Mouse (Mus musculus) lung, postnatal 0 days (tissue): ENCODE results near the gene Micu1. TPM values are rescaled to one million over a fixed set of nuclear protein-coding genes. Genes with fewer than 3 reads are reported as not detected.

ENCODE experiments used
- ATAC-seq: fragments of 200-750 bp; cut with Nextera tagmentation; 2 replicates; pipeline ENCODE4 v1.8.0; 2017; ENCODE audit warnings: moderate library complexity
- DNase-seq: peaks from one replicate; pipeline ENCODE4 v3.0.0-alpha.2; 2016; ENCODE audit warnings: low spot score
- H3K27ac ChIP-seq: fragments of 300-500 bp; sonication (generic); 2 replicates; pipeline ENCODE4 v1.5.1; 2014; ENCODE audit warnings: antibody characterized with exemption, mild to moderate bottlenecking, low read length, mixed read lengths
- H3K27me3 ChIP-seq: fragments of 300-500 bp; sonication (generic); replicated peaks from 2 replicates; pipeline ENCODE4 v1.6.1; 2014; ENCODE audit warnings: low read length, mixed read lengths; ENCODE audit not compliant: insufficient read depth
- H3K36me3 ChIP-seq: fragments of 300-500 bp; sonication (generic); 2 replicates; pipeline ENCODE4 v1.6.1; 2014; ENCODE audit warnings: low read length, mixed read lengths; ENCODE audit not compliant: insufficient read depth
- H3K4me1 ChIP-seq: fragments of 300-500 bp; sonication (generic); 2 replicates; pipeline ENCODE4 v1.6.1; 2014; ENCODE audit warnings: antibody characterized with exemption, low read depth, low read length, mixed read lengths; ENCODE audit not compliant: insufficient read depth
- H3K4me2 ChIP-seq: fragments of 300-500 bp; sonication (generic); replicated peaks from 2 replicates; pipeline ENCODE4 v1.6.1; 2014; ENCODE audit warnings: low read depth, mild to moderate bottlenecking, low read length, moderate library complexity, mixed read lengths
- H3K4me3 ChIP-seq: fragments of 300-500 bp; sonication (generic); 2 replicates; pipeline ENCODE4 v1.5.1; 2014; ENCODE audit warnings: low read depth, low read length
- H3K9ac ChIP-seq: fragments of 300-500 bp; sonication (generic); replicated peaks from 2 replicates; pipeline ENCODE4 v1.6.1; 2014; ENCODE audit warnings: low read depth, mild to moderate bottlenecking
- H3K9me3 ChIP-seq: fragments of 300-500 bp; sonication (generic); 2 replicates; pipeline ENCODE4 v1.6.1; 2016; ENCODE audit warnings: low read length, mixed read lengths
- CTCF ChIP-seq: IDR thresholded peaks from 2 replicates; pipeline ENCODE4 v1.5.1; 2016; ENCODE audit warnings: antibody characterized with exemption, mild to moderate bottlenecking
- EP300 ChIP-seq: IDR thresholded peaks from 2 replicates; pipeline ENCODE4 v1.6.1; 2016; ENCODE audit warnings: antibody characterized with exemption, mild to moderate bottlenecking, control low read depth
- WGBS: fragments of 180-500 bp; shearing (Covaris S2); extraction: QIAGEN DNeasy Blood & Tissue Kit; methylation state at CpG from one replicate; pipeline ENCODE4 v1.1.7; 2014; 5-methylcytosine and 5-hydroxymethylcytosine counted together
- polyA plus RNA-seq: library from polyadenylated mRNA; unstranded; fragments of >200 nt; fragmentation: Nextera tagmentation; extraction: Ambion mirVana; gene quantifications from 2 replicates; pipeline ENCODE4 v1.2.1, GENCODE M21; 2015

Gene Micu1
- polyA plus RNA-seq, 1 experiment from 2014 or later = 57.0 TPM

DNA sequence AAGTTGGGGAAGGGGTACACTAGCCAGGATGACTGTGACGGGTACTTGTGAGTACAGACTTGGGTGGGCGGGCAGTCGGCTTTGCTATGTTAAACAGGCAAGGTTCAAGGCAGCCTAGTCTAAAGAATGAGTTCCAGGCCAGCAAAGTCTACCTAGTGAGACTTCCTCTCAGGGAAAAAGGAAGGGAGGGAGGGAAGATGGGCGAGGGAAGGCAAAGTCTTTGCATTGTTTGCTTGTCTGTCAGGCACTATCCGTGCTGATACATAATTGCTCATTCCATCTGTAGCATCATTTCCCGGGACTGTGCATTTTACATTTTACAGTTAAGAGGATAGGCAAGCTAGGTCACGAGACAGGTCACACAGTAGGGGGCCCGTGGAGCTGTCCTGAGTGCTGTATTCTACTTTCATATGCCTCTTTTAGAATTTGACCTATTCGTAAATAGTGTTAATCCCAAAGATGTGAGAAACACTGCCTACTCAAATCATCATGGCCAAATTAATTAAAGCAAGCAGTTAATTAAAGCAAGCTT lies 51.3 kb downstream of the Micu1 start:
- 70% methylated on average over 9 of the region's 9 CpGs for WGBS
- H3K27me3 ChIP-seq = no peaks in the 10 kb centered on the region
- H3K36me3 ChIP-seq = 0 out of 2 replicates have a peak, but pooled peaks cover 3% of the 10 kb centered on the region
- no peak overlapping the region for H3K4me3 ChIP-seq
- DNase-seq = no peak
- no peak overlapping the region for H3K4me2 ChIP-seq
- no peak overlapping the region for H3K9ac ChIP-seq
- H3K9me3 ChIP-seq = no peaks in the 10 kb centered on the region
- H3K27ac ChIP-seq = no peak overlapping the region
- TF ChIP-seq EP300 = no peak
- no peak for TF ChIP-seq CTCF
- no peaks in the 10 kb centered on the region for H3K4me1 ChIP-seq
- no peak for ATAC-seq

DNA sequence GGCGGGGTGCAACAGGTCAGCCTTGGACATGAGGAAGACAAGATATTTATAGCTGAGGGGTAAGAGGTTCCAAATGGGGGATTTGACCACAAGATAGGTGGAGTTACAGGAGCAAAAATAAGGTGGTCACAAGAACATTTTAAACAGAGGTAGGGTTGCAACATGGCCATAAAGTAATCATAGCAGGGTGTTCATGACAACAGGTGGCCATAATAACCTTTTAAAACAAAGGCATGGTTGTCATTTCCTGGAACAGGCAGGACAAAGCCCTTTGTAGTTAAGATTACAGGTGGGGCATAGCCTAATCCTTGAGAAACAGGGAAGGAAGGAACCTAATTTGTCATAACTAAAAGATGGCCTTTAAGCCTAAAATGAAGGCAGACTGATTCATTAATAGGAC lies 51.8 kb downstream of the Micu1 start:
- Histone ChIP-seq H3K4me3 (no peak overlapping the region), H3K27me3 (no peaks in the 10 kb centered on the region), H3K27ac (no peak overlapping the region), H3K9ac (no peak overlapping the region), H3K4me1 (no peaks in the 10 kb centered on the region), H3K9me3 (no peaks in the 10 kb centered on the region), H3K36me3 (0 out of 2 replicates have a peak, but pooled peaks cover 3% of the 10 kb centered on the region), H3K4me2 (no peak overlapping the region)
- DNase-seq (no peak), ATAC-seq (no peak)
- TF ChIP-seq CTCF = no peak
- TF ChIP-seq EP300 = no peak
- 95% methylated on average over 1 of the region's 1 CpGs for WGBS

DNA sequence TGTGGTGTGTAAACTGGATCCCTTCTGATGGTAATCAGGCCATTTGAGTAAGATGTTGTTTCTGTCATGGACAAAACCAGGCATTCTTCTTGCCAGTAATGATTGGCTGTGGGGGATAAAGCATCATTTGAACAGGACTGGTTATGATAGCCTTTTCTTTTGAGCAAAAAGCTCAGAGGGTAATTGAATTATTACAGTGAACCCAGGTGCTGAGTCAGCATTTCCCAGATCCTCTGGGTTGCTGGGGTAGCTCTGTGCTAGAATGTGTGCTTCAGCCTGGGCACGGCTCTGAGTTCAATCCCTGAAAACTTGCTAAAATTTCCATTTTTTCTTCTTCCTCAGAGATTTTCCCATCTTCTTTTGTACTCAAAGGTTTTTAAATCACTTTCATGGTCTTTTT lies 52.6 kb downstream of the Micu1 start:
- WGBS = 92% methylated on average over 1 of the region's 1 CpGs
- no peak overlapping the region for H3K4me2 ChIP-seq
- DNase-seq (no peak), ATAC-seq (no peak)
- H3K4me3 ChIP-seq = no peak overlapping the region
- H3K9ac ChIP-seq = no peak overlapping the region
- no peak overlapping the region for H3K27ac ChIP-seq
- no peak for TF ChIP-seq EP300
- TF ChIP-seq CTCF = no peak
- no peaks in the 10 kb centered on the region for H3K9me3 ChIP-seq
- H3K27me3 ChIP-seq = no peaks in the 10 kb centered on the region
- H3K4me1 ChIP-seq = no peaks in the 10 kb centered on the region
- 0 out of 2 replicates have a peak, but pooled peaks cover 3% of the 10 kb centered on the region for H3K36me3 ChIP-seq

DNA sequence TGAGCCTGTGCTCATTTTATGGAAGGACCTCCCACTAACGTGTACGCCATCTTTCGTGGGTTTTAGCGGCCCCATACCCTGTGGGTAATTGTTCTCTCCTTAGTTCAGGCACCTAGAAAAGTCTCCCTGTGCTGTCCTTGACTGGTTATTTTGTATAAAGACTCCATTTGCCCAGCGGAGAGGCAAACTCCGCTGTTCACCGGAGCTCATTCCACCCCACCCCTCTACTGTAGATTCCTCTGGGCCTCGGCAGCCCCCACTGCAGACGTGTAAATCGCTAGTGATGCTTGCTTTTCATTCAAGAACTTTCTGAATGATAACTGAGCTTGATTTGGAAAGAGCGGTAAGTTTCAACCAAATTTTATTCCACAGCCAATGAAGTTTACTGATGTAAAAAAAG lies 53.4 kb downstream of the Micu1 start:
- no peak for ATAC-seq
- Histone ChIP-seq H3K27me3 (no peaks in the 10 kb centered on the region), H3K4me3 (no peak overlapping the region), H3K4me1 (no peaks in the 10 kb centered on the region), H3K9me3 (no peaks in the 10 kb centered on the region), H3K36me3 (0 out of 2 replicates have a peak, but pooled peaks cover 3% of the 10 kb centered on the region), H3K9ac (no peak overlapping the region), H3K27ac (no peak overlapping the region), H3K4me2 (no peak overlapping the region)
- DNase-seq = no peak
- 93% methylated on average over 11 of the region's 11 CpGs for WGBS
- no peak for TF ChIP-seq EP300
- TF ChIP-seq CTCF = no peak

DNA sequence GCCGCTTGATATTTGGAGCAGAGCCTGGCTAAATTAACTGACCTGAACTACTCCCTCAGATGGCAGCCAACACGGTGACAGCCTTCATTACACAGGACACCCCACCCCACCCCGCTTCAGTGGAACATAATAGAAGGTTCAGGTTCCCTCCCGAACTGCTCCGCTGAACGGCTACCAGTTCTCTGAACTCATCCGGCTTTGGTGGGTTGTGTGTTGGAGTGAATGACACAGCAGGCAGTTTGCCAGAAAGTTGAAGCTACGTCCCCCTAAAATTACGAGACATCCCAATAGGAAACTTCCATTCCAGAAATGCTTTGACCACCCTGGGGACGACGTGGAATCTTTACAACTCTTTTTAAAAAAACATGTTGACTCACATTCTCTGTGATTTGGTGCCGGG lies 53.8 kb downstream of the Micu1 start:
- H3K4me3 ChIP-seq = no peak overlapping the region
- no peaks in the 10 kb centered on the region for H3K27me3 ChIP-seq
- TF ChIP-seq CTCF = no peak
- no peak for TF ChIP-seq EP300
- H3K4me1 ChIP-seq = no peaks in the 10 kb centered on the region
- no peak overlapping the region for H3K4me2 ChIP-seq
- ATAC-seq (no peak), DNase-seq (no peak)
- WGBS = 68% methylated on average over 12 of the region's 12 CpGs
- no peaks in the 10 kb centered on the region for H3K9me3 ChIP-seq
- 0 out of 2 replicates have a peak, but pooled peaks cover 3% of the 10 kb centered on the region for H3K36me3 ChIP-seq
- no peak overlapping the region for H3K27ac ChIP-seq
- no peak overlapping the region for H3K9ac ChIP-seq

DNA sequence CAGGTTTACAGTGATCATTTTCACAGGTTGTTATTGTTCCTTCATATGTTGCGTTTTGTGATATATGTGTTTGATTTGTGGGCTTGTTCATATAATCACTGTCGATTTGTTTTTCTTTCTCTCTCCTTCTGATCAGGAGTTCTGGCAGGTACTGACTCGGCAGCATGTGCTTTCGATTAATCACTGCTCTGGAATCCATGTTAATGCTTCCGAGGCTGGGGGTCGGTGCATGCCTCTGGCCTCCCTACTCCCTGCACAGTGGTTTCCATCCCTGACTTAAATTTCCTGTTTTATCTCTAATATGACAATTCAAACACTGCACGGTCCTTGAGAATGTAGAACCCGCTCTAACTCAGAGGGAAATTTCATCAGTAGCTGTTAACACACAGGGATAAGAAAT lies 54.3 kb downstream of the Micu1 start:
- no peaks in the 10 kb centered on the region for H3K4me1 ChIP-seq
- no peak for ATAC-seq
- H3K9ac ChIP-seq = no peak overlapping the region
- no peaks in the 10 kb centered on the region for H3K27me3 ChIP-seq
- H3K9me3 ChIP-seq = no peaks in the 10 kb centered on the region
- H3K36me3 ChIP-seq = 0 out of 2 replicates have a peak, but pooled peaks cover 3% of the 10 kb centered on the region
- H3K27ac ChIP-seq = no peak overlapping the region
- 55% methylated on average over 8 of the region's 8 CpGs for WGBS
- no peak overlapping the region for H3K4me3 ChIP-seq
- no peak overlapping the region for H3K4me2 ChIP-seq
- TF ChIP-seq EP300 (no peak), CTCF (no peak)
- DNase-seq = no peak

DNA sequence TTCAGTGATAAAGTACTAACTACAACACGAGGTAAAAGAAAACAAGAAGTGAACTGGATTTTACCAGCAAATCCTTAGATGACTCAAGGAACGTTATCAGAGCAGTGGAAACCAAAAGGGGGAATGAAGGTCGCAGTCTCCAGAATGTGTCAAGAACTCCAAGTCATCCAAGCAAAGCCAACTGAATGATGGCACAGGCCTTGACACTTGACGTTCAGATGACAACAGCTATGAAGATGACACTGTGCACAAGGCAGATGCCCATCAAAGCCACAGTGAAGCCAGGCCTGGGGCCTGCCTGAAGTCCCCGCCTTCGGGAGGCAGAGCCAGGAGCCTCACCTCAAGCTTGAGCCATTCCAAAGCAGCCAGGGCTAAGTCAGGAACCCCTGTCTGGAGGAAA lies 62.5 kb downstream of the Micu1 start:
- DNase-seq (no peak), ATAC-seq (no peak)
- Histone ChIP-seq H3K4me3 (no peak overlapping the region), H3K4me1 (no peaks in the 10 kb centered on the region), H3K4me2 (no peak overlapping the region), H3K9ac (no peak overlapping the region), H3K27ac (no peak overlapping the region), H3K9me3 (no peaks in the 10 kb centered on the region), H3K36me3 (no peaks in the 10 kb centered on the region), H3K27me3 (no peaks in the 10 kb centered on the region)
- no peak for TF ChIP-seq EP300
- TF ChIP-seq CTCF = no peak
- WGBS = 90% methylated on average over 6 of the region's 6 CpGs
